Mouse (Mus musculus) G1E (cell line): ENCODE data around the gene Tanc2. TPM values are rescaled to one million over a fixed set of nuclear protein-coding genes. Genes with fewer than 3 reads are reported as not detected.
A peak's percentile ranks its signal among the peaks of the same experiment; 100 is the strongest.

Experiments
- ATAC-seq: 2 replicates; pipeline ENCODE4 v1.8.0; 2016; ENCODE audit warnings: mild to moderate bottlenecking; ENCODE audit not compliant: insufficient number of reproducible peaks, poor library complexity, low FRiP score, severe bottlenecking; ENCODE audit errors: extremely low read depth
- DNase-seq: peaks from one replicate; pipeline ENCODE4 v3.0.0; 2012; ENCODE audit warnings: low spot score
- H3K27me3 ChIP-seq: 2 replicates; pipeline ENCODE4 v1.6.1; 2012; ENCODE audit warnings: mild to moderate bottlenecking, low read length, inconsistent platforms; ENCODE audit not compliant: insufficient read depth
- H3K36me3 ChIP-seq: replicated peaks from 2 replicates; pipeline ENCODE3; 2012; ENCODE audit warnings: mild to moderate bottlenecking, inconsistent platforms
- H3K4me1 ChIP-seq: 2 replicates; pipeline ENCODE4 v1.6.1; 2012; ENCODE audit warnings: low read depth, low read length, inconsistent platforms, mixed read lengths; ENCODE audit not compliant: insufficient read depth
- H3K4me3 ChIP-seq: 2 replicates; pipeline ENCODE4 v1.5.1; 2012; ENCODE audit warnings: low read depth, mild to moderate bottlenecking, inconsistent platforms, low read length, moderate library complexity, mixed read lengths
- H3K9me3 ChIP-seq: replicated peaks from 2 replicates; pipeline ENCODE4 v1.6.1; 2012; ENCODE audit warnings: inconsistent platforms
- CTCF ChIP-seq: IDR thresholded peaks from 2 replicates; pipeline ENCODE4 v1.5.1; 2012; ENCODE audit warnings: low read depth, low read length, inconsistent platforms, mixed read lengths
- GATA1 ChIP-seq: IDR thresholded peaks from 2 replicates; pipeline ENCODE4 v1.6.1; 2012; ENCODE audit warnings: borderline replicate concordance, low read length, inconsistent platforms, mixed read lengths
- GATA2 ChIP-seq: IDR thresholded peaks from 2 replicates; pipeline ENCODE4 v1.6.1; 2012; ENCODE audit warnings: low read depth, low read length, inconsistent platforms, borderline replicate concordance
- POLR2AphosphoS5 ChIP-seq: IDR thresholded peaks from 2 replicates; pipeline ENCODE4 v1.6.1; 2012; ENCODE audit warnings: low read depth, low read length, inconsistent platforms; ENCODE audit not compliant: insufficient replicate concordance
- TAL1 ChIP-seq: conservative IDR thresholded peaks from 2 replicates; pipeline ENCODE4 v1.6.1; 2012; ENCODE audit warnings: low read depth, low read length, inconsistent platforms, mixed read lengths
- polyA plus RNA-seq: library from polyadenylated mRNA; stranded (reverse); fragments of >175 nt; gene quantifications from 2 replicates; pipeline ENCODE4 v1.2.3, GENCODE M21; 2012
- total RNA-seq, 2 experiments: library from RNA; stranded (forward) in 1 of 2; stranded (reverse) in 1 of 2; fragments of 200-1000 nt in 1 of 2; fragments of >200 nt in 1 of 2; fragmentation: Nextera tagmentation in 1 of 2; gene quantifications; 2 replicates each; pipeline ENCODE4 v1.2.3; 2014 to 2017

The Tanc2 gene
- total and polyA plus RNA-seq, 3 experiments = 0.27 to 1.4 TPM; not detected in 1

DNA sequence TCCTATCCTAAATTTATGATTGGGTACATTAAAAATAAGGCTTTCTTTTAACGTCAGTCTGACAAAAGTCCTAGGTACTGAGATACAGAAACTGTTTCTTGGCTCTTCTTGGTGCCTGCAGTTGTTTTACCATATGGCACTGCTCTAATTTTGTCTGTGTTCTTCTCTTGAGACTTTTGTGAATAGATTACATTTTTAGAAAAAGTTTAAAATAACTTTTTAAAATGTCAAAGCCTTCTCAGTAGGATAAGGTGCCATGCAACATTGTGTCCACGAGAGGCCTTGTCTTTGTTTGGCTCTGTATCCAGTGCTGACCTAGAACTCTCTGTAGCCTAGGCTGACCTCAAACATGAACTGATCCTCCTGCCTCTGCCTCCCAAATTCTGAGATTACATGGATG lies 238.4 kb downstream of the Tanc2 start:
- DNase-seq = no peak
- Histone ChIP-seq H3K9me3 (no peaks in the 10 kb centered on the region), H3K36me3 (no peaks in the 10 kb centered on the region), H3K27me3 (no peaks in the 10 kb centered on the region), H3K4me1 (no peaks in the 10 kb centered on the region), H3K4me3 (no peak overlapping the region)
- ATAC-seq = no peak
- TF ChIP-seq GATA1 = no peak
- TF ChIP-seq TAL1 = no peak
- TF ChIP-seq GATA2 = no peak
- no peak for TF ChIP-seq CTCF

DNA sequence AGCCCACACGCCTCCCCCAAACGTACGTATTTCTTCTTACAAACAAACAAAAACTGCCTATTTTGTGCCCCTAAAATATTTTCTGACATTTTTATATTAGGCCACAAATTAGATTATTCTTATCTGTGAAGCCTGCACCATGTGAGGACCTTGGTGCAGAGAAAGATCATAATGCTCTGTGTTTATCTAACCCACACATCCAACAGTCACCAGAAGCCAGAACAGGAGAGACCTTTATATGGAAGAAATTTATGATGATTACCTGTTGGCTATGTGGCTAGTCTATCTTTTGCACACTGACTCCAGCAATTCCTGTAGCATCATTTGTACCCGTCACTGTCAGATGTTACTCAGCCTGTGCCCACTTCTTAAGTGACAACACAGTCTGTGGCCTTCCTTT lies 245.4 kb downstream of the Tanc2 start:
- Histone ChIP-seq H3K27me3 (no peaks in the 10 kb centered on the region), H3K4me1 (peaks cover 27% of the 10 kb centered on the region), H3K9me3 (no peaks in the 10 kb centered on the region), H3K4me3 (no peak overlapping the region; the same call in 1 of the 2 replicates), H3K36me3 (no peaks in the 10 kb centered on the region)
- TF ChIP-seq GATA1 (no peak), GATA2 (no peak), CTCF (no peak), POLR2AphosphoS5 (no peak), TAL1 (0 out of 2 replicates have a peak, but pooled peaks have one; percentile 25)
- ATAC-seq (no peak), DNase-seq (no peak)

DNA sequence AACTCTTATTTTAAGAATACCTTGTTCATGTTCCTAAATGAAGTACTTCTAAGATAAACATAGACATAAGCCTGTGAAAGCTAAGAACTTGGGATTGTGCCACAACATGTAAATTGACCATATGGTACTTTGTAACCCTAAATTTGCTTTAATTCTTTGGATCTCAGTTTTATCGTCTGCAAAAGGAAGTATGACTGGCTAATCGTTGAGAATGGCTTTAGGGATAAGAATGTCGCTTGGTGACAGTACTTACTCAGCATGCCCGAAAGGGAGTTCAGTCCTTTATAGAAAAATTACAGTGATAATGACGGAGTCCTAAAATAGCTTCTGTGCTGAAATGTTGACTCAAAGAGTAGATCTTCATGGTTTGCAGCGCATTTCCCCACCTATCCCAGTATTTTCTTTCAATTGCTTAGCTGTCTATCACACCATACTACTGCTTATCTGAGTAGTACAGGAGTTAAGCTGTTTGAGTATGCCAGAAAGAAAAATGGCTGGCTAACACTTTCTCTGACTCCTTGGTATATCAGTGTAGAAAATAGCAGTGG lies 246.6 kb downstream of the Tanc2 start:
- DNase-seq (no peak), ATAC-seq (no peak; the same call in 1 of the 2 replicates)
- Histone ChIP-seq H3K36me3 (no peaks in the 10 kb centered on the region), H3K4me3 (no peak overlapping the region), H3K4me1 (peaks cover 27% of the 10 kb centered on the region), H3K9me3 (no peaks in the 10 kb centered on the region), H3K27me3 (no peaks in the 10 kb centered on the region)
- no peak for TF ChIP-seq GATA2
- no peak for TF ChIP-seq CTCF
- TF ChIP-seq TAL1 = no peak
- TF ChIP-seq GATA1 = no peak
- no peak for TF ChIP-seq POLR2AphosphoS5

DNA sequence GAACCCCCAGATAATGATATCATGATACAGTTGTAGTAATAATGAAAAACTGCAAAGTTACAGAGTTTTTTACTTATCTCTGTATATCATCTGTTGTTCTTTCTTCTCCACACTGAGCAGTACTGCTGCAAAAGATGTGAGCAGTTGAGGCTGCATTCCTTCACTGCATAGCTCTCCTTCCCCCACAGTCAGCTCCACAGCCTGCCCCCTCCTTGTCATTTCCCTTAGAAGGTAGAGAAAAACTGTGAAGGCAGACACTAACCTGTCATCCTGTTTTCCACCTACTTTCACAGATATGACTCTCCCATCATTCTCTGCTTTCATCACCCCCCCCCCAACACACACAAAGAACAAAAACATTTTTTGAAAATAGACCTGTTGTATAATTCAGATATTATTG lies 248.2 kb downstream of the Tanc2 start:
- no peak for DNase-seq
- Histone ChIP-seq H3K4me1 (peaks cover 27% of the 10 kb centered on the region), H3K4me3 (no peak overlapping the region), H3K9me3 (no peaks in the 10 kb centered on the region), H3K36me3 (no peaks in the 10 kb centered on the region), H3K27me3 (no peaks in the 10 kb centered on the region)
- TF ChIP-seq GATA1 (no peak), CTCF (no peak), TAL1 (no peak), GATA2 (no peak), POLR2AphosphoS5 (no peak)
- ATAC-seq = no peak

DNA sequence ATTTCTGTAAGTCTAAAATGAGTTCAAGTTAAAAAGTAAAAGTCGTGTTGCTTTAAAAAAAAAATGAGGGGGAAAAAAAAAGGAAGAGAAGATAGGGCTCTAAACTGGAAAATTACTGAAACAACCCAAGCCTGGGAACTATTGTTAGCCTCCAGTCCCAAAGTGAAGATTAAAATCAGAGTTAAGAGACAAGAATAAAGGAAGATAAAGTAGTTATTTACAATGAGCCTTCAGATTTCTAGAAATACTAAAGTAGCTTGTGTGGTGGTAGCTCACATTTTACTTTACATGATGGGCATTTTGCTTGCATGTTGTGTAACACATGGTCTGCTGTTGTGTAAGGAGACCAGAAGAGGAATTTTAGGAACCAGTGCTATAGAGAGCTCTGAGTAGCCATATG lies 256.1 kb downstream of the Tanc2 start:
- TF ChIP-seq TAL1 = no peak
- TF ChIP-seq POLR2AphosphoS5 = no peak
- TF ChIP-seq CTCF = no peak
- TF ChIP-seq GATA2 = no peak
- TF ChIP-seq GATA1 = no peak

DNA sequence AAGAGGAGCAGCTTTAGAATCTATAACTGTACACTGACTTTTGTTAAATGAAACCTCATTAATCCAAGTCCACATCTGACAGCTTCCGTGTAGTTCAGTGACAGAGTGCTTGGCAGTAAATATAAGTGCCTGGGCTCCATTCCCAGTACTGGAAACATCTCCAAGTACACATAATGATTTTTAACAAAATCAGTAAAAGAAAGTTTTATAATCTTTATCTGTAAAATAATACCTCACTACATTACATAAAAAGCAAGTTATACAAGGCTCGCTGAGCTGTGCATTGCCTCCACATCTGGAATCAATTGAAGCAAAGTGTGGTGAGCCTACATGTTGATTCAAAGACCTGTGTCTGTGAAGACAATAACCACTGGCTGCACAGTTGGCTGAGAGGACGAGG lies 265.7 kb downstream of the Tanc2 start:
- Histone ChIP-seq H3K9me3 (no peaks in the 10 kb centered on the region), H3K27me3 (0 out of 2 replicates have a peak, but pooled peaks cover 3% of the 10 kb centered on the region), H3K4me3 (no peak overlapping the region), H3K4me1 (no peaks in the 10 kb centered on the region), H3K36me3 (no peaks in the 10 kb centered on the region)
- no peak for TF ChIP-seq TAL1
- no peak for TF ChIP-seq GATA1
- TF ChIP-seq POLR2AphosphoS5 = no peak
- TF ChIP-seq GATA2 = no peak
- TF ChIP-seq CTCF = no peak
- DNase-seq (no peak), ATAC-seq (no peak)

More for the DNA sequence above, 256.1 kb downstream of the Tanc2 start:
- Histone ChIP-seq H3K27me3 (no peaks in the 10 kb centered on the region), H3K9me3 (no peaks in the 10 kb centered on the region), H3K36me3 (no peaks in the 10 kb centered on the region), H3K4me3 (no peak overlapping the region), H3K4me1 (no peaks in the 10 kb centered on the region)
- ATAC-seq (no peak), DNase-seq (no peak)
